Mouse (Mus musculus): Measurements from ENCODE around the gene Mbd3.
"Not testable (repeated sequence)": the region's sequence is repeated elsewhere in the genome, so short reads cannot be mapped to it uniquely, and the experiment has no call there.

Gene Mbd3

DNA sequence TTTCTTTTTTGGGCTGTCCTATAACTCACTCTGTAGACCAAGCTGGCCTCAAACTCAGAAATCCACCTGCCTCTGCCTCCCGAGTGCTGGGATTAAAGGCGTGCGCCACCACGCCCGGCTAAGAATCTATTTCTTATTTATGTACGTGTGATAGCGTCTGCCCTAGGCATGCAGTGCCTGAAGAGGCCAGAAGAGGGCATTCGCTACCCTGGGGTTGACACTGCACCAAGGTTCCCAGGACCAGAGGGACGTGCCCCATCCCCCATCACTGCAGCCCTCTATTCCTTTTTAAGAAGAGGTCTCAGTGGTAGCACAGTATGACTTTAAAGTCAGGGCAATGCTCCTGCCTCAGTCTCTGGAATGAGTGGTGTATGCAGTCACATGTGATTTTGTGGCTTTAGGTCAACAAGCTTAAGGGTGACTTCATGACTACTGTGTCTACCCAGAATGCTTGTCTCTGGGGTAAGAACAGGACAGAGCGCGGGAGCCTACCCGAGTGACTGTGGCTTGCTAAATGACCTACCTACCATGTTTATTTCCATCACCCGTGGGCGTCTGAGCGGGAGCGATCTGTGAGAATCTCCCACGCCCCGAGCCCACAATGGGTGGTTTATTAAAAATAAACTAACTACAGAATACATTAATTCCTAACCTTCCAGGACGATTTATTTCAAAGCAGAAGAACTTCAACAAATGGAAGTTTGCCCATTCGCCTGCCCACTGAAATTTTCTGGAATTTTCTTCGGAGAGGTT, 29.2 kb downstream of the Mbd3 start:
- no peak for DNase-seq (ENCODE audit: low spot score in 2 of 2)

DNA sequence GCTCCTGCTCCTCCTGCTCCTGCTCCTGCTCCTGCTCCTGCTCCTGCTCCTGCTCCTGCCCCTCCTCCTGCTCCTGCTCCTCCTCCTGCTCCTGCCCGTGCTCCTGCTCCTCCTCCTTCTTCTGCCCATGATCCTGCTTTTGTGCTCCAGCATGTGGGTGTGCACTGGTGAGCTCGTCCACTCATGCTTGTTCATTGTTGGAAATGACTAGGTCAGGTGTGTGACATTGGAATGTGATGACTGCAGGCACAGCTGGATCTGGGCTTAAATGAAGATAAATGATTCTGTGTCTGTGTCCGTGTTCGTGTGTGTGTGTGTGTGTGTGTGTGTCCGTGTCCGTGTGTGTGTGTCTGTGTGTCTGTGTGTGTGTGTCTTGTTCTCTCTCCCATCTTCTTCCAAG, 31.0 kb downstream of the Mbd3 start:
- no peak for DNase-seq (ENCODE audit: low spot score in 2 of 2)

DNA sequence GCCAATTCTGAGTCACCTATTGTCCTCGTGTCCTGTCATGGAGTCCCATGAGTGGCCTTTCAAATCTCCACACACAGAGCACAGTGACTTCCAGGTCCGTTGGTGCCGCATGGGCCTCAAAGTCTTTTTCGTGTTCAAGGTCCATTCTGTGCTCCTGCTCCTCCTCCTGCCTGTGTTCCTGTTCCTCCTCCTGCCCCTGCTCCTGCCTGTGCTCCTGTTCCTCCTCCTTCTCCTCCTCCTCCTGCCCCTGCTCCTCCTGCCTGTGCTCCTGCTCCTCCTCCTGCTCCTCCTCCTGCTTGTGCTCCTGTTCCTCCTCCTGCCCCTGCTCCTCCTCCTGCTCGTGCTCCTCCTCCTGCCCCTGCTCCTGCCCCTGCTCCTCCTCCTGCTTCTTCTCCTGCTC, 31.4 kb downstream of the Mbd3 start:
- DNase-seq (ENCODE audit: low spot score in 2 of 2) = no peak

DNA sequence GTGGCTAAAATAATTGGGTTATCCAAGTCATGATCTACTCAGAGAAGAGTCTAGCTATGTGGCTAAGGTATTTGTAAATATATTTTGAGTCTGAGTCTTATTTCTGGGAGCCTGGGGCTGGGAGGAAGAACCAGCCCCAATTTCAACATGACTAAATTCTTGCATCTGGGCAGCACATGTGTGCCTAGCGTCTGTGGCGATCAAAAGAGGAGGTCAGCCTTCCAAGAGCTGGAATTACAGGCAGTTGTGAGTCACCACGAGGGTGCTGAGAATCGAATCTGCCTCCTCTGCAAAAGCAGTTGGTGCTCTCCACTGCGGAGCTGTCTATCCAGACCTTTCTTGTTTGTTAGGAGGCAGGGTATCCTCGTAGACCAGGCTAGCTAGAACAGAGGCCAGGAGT, 33.6 kb downstream of the Mbd3 start:
- DNase-seq (ENCODE audit: low spot score in 2 of 2) = no peak

DNA sequence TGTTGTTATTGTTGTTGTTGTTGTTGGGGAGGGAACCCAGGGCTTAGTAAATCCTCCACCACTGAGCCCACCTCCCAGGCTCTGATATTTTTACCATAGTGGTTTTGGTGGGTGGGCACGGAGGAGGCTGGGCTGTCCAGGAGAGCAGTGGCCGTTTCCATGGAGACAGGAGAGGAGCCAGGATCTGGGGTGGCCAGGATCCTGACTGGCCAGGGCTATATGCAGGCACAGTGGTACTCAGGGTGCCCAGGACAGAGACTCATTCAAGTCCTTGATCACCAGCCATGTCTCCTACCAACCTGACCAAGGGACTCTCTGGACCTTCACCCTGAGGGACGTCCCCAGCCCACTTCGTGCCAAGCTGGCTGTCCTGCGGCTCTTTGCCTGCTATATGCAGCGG, 35.6 kb downstream of the Mbd3 start:
- no peak for DNase-seq (ENCODE audit: low spot score in 2 of 2)

DNA sequence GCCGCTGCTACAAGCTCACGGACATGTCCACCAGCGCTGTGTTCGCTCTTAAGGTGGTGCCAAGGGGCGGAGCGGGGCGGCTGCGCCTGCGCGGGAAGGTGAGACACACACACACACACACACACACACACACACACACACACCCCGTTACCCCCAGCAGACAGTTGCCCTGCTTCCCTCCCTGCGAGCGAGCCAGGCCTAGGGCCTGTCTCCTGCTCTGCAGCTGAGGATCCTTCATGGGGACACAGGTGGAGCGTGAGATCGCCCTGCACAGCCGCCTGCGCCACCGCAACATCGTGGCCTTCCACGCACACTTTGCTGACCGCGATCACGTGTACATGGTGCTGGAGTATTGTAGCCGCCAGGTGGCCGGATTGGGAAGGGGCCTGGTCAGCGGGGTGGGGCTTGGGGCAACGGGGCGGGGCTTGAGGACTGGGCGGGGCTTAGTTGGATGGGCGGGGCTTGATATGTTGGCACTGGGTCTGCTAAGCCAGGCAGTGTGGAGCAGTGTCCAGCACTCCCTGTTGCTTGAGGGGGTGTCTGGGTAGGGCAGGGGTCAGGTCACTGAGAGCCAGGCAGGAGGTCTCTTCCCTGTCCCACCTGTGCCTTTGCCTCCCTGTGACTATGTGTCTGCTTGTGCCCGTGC, 41.2 kb downstream of the Mbd3 start:
- DNase-seq (ENCODE audit: low spot score in 2 of 2) = no peak

DNA sequence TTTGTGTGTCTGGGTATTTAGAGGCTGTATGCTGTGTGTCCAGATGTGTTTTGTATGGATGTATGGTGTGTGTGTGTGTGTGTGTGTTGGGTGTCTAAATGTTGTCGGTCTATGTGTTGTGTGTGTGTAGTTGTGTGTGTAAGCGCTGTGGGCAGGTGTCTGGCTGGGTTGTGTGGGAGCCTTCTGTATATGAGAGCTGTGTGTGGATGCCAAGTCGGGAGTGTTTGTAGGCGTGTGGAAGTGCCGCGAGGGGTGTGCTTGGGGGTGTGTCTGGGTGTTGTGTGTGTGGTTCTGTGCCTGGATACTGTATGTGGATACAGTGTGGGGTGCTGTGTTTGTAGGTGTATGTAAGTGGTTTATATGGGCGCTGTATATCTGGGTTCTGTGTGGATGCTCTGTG, 42.0 kb downstream of the Mbd3 start:
- no peak for DNase-seq (ENCODE audit: low spot score in 2 of 2)

DNA sequence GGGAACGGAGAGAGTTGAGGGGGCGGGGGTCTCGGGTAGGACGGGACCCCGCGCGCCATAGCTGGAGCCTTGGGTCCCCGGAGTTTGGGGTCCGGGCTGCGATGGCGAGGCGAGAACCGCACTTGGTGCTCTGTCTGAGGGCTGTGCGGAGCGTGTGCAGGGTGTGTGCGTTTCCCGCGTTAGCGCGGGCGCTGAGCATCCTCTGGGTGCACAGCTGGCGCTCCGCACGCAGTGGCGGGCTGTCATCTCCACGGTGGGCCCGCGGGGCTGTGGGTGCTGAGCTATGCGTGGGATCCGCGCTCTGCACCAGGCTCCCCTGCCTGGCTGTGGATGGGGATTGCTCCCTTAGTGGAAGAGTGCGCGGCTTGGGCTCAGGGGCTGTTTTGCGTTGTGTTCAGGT, 42.6 kb downstream of the Mbd3 start:
- DNase-seq (ENCODE audit: low spot score in 2 of 2) = no peak

DNA sequence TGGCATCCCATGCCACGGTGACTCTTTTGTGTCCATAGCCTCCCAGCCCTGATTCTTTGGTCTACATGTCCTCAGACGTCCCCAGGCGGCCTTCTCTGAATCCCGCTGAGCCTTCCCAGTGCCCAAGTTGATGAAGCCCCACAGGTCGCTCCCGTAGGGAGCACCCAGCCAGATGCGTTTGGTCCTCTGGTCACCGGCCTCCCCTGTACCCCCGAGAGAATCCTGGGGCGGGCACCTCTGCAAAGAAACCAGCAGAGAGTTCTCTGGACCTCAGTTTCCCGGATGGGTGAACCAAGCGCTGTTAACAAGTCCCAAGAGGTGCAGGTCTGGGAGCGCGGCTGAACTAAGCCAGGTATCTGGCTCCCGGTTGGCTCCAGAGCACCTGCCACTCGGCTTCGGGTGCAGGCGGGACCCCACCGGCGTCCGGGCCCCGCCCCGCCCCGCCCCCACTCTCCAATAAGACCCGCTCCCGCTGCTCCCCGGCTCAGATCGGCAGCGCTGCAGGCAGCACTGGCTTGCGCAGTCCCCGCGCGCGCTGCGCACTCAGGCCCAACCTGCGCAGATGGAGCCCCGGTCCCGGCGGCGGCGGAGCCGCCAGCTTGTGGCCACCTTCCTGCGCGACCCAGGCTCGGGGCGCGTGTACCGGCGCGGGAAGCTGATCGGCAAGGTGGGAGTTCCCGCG, 43.2 kb downstream of the Mbd3 start, which contains the start of gene Plk5:
Gene Plk5 (plus strand): TSS at position 459 of the 682 bp plus-strand sequence.
- no peak for DNase-seq (ENCODE audit: low spot score in 2 of 2)

DNA sequence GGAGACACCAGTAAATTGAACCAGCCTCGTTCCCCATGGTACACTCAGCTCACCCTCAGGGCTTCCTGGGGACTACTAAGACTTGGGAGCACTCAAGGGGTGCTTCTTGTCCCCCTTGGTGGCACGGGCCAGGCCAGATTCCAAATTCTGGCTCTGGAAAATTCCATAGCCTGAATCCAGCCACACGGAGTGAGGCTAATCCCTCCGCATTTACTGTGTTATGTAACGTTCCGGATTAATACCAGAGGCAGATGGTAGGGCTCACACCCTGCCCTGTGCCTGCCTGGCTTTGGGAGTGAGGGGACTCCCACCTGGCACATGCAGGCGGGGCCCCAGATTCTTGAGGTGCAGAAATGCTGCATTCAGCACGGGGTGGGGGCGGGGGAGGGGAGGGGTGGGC, 43.9 kb downstream of the Mbd3 start:
- no peak for DNase-seq (ENCODE audit: low spot score in 2 of 2)

DNA sequence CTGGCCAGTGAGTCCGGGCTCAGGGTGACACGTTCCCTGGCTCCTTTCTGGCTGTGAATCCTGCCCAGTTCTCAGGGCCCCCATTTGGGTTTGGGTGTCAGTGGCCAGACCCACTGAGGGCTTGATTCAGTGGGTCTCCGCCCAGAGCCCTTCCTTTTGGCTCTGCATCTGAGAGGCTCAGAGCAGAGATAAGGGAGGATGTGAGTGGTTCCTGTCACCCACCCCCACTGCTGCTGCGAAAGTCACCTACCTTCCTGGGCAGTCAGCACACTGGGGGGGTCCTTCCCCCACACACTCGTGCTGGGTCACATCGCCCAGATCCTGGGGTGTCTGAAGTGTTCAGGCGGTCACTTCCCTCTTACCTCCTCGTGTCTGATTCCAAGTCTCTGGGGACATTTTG, 46.6 kb downstream of the Mbd3 start:
- DNase-seq (ENCODE audit: low spot score in 2 of 2) = no peak

DNA sequence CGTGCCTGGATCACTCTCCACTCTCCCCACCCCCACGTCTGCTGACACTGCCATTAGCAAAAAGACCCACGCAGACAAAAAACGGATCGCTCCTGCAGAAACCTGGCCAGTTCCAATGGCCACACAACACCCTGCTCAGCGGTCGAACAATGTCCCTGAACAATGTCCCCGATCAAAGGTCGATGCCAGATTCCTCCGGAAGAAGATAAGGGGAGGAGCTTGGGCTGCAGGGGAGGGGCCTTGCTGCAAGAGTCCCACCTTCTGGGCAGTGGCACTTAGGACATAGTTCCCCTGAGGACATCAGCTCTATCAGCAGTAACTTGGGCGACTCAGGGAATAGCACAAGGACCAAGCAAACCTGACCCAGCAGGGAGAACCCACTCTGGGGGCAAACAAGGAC, 47.5 kb downstream of the Mbd3 start:
- DNase-seq (ENCODE audit: low spot score in 2 of 2) = no peak

DNA sequence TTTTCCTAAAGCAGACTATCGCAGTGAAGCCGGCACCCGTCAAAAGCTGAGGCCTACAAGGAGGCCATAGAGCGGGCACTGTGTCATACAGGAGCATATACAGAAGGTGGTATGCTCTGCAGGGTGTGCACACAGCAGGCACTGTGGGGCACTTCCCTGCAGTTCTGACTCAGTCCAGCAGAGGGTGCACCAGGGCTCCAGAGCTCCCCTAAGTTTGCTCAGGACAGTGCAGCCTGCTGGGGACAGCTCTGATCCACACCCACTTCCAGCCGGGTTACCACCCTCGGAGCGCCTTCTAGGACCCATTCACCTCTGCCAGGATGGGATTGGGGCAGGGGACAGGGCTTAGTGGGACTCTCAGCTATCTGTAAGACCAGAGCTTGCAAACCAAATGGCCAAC, 49.1 kb downstream of the Mbd3 start:
- DNase-seq (ENCODE audit: low spot score in 2 of 2) = peak; percentile 78 to 89

DNA sequence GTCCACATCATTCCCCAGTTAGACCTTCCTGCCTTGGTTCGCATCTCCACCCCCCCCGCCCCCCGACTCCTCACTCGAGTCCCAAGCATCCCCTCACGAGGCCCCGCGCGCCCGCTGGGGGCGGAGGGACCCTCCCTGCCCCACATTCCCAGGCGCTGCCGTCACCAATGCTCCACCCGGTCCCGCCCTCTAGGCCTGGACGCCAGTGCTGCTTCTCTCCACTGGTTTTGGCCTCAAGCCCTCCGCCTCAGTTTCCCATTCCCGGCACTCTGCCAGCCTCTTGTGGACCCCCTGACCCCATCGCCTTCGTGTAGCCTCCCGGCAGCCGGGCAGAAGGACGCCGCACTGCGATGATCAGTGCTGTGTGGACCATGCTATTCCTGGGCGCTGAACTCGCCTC, 50.4 kb downstream of the Mbd3 start:
- DNase-seq (ENCODE audit: low spot score in 2 of 2) = no peak

DNA sequence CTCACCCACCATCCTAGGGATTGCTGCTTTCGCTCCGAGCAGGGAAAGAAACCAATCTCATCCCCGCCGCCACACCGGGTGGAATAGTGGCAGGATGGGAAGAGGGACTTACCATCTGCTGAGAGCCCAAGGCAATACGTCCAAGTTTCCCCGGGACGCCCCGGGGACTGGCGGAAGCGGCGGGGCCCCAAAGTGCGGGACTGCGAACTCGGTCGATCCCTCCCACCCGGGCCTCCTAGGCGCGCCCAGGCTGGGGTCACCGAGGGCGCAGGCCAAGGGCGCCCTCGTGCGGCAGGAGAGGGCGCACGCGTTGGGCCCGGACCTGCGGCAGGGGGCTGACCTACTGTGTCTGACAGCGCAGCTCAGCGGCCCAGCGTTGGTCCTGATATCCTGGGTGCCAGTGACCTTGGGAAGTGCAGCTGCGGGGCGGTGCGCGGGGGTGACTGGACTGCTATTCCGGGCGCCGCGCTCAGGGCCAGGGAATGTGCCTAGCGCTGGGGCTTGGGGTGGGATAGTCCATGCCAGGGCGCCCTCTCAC, 51.0 kb downstream of the Mbd3 start, which contains the start of gene Adamtsl5:
Gene Adamtsl5 (minus strand): TSS at position 169 of the 538 bp plus-strand sequence.
- peak; percentile 54 to 72 for DNase-seq (ENCODE audit: low spot score in 2 of 2)

DNA sequence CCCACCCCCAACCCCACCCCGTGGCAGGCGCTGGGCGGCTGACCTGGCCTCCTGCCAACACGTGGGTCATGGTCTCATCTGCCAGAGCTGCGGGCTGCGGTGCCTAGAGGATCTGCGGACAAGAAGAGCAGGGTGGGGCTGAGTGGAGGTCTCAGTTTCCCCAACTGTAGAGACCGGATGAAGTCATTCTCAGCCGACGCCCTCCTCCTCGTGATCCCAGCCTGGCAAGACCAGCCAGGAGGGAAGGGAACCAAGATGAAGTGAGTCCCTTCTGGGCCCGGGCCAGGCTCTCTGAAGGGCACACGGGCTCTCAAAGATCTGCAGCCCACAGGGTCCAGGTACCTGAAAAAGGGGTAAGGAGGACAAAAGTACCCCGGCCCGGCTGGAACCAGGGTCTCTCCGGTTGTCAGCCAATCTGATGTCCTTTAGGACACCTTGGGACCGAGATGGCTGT, 51.8 kb downstream of the Mbd3 start:
- DNase-seq (ENCODE audit: low spot score in 2 of 2) = no peak

DNA sequence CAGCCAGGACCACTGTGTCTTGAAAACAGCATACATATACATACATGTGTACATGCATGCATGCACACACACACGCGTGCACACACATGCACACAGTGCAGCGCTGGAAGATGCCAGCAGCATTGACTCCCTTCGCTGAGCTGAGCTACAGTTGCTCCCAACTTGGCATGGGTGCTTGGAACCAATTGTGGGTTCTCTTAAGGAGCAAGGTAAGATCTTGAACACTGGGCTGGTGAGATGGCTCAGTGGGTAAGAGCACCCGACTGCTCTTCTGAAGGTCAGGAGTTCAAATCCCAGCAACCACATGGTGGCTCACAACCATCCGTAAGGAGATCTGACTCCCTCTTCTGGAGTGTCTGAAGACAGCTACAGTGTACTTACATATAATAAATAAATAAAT, 53.4 kb downstream of the Mbd3 start:
- not testable (repeated sequence) for DNase-seq (ENCODE audit: low spot score in 2 of 2)

DNA sequence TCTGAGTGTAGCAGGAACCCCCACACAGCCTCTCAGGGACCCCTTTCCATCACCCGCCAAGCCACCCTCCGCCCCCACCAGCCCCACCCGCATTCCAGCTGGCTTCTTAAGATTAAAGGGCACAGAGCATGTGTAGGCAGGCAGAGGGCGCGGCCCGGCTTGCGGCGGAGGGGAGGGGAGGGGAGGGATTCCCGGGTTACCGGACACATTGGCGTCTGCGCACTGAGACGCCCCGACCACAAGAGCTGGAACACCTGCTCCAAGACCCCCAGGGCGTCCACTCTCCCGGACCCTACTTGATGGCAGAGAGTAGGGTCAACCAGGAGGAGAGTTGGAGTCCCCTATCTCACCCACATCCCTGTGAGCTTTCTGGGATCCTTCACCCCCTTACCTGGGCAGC, 54.2 kb downstream of the Mbd3 start:
- peak in 1 of 2 experiments; percentile 45 for DNase-seq (ENCODE audit: low spot score in 2 of 2)

DNA sequence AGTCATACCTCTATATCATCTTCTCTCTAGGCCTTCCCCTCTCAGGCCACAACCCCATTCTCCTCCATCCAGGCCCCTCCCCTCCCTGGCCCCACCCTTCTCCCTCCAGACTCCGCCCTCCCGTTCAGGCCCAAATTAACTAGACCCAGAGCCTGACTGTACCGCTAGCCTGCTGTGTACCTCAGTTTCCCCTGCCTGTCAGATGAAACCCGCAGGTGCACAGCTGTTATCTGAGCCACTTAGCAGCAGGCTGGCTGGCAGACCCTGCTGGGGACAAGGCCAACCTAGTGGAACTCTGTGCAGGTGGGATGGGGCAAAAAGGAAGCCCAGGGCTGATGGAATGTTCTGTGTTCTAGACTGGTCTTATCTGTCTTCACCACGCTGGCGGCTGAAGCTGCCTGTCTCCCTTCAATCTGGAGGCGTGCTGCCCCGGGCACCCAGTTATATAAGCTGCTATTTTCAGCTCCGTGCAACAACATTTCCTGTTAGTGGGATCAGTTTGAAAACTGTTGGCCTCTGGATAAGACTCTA, 55.2 kb downstream of the Mbd3 start:
- DNase-seq (ENCODE audit: low spot score in 2 of 2) = no peak

DNA sequence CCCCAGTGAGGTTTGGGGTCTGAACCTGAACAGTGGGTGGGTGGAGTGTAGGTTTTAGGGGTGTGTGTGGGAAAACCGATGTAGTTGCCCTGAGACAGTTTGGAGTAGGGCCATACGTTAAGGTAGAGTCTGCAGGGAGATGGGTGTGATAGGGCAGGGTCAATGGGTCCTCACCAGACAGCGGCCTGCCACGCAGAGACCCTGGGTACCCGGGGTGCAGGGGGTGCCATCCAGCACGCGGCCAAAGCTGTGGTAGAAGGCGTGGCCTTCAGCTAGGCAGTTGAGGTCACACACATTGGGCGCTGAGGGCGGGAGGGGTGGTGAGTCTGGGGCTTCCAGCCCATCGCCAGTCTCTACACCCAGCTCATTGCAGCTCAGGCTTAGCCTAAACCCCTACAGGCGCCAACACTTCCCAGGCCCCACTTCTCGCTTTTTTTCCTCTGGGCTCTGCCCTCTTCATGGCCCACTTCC, 55.9 kb downstream of the Mbd3 start:
- no peak for DNase-seq (ENCODE audit: low spot score in 2 of 2)

DNA sequence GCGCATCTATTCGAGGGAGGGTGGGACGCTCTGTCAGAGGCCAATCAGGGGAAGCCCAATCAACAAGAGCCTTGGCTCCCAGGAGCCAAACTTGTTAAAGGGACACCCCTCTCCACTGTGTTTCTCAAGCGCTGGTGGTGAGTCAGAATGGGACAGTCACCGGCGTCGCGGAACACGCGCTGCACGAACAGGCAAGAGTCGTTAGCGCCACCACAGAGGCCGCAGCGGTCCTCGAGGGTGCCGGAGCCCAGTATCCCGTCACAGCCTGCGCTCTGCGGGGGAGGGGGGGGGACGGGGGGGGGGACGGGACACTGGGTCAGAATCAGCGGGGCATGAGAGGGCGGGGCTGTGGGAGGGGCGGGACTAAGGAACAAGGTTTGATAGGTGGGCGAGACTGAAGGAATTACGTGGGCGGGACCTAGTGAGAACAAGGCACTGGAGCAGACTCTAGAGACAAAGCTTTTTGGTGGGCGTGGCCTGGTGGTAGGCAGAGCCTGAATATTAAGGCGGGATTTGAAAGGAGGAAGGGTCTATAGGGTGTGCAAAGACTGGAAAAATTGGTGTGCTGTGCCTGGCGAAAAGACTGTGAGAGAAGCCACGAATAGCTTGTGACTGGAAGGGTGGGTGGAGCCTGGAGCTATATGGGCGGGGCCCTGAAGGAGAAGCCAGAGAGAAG, 56.5 kb downstream of the Mbd3 start:
- DNase-seq (ENCODE audit: low spot score in 2 of 2) = no peak

Data from spleen, postnatal 14 days (tissue).